Mouse (Mus musculus): ENCODE measurements around the gene Ier2. TPM values are rescaled to one million over a fixed set of nuclear protein-coding genes. Genes with fewer than 3 reads are reported as not detected.
A peak's percentile ranks its signal among the peaks of the same experiment; 100 is the strongest.

Ier2 gene
- polyA plus RNA-seq, 1 experiment from 2014 or later: 80.6 TPM

- Histone ChIP-seq H3K9me3 (no peaks in the 10 kb centered on the region), H3K4me1 (peaks cover 18% of the 10 kb centered on the region), H3K4me3 (no peak overlapping the region), H3K27ac (no peak overlapping the region), H3K4me2 (no peak overlapping the region), H3K9ac (no peak overlapping the region), H3K27me3 (no peaks in the 10 kb centered on the region), H3K36me3 (no peaks in the 10 kb centered on the region)
- no peak for ATAC-seq (ENCODE audit: insufficient number of reproducible peaks, low FRiP score, low TSS enrichment, low read depth)
- 100% methylated on average over 1 of the region's 1 CpGs for WGBS
Measured at GRCm38 (mm10) chr8:84641578-84642361, 20.9 kb downstream of the Ier2 start.

DNA sequence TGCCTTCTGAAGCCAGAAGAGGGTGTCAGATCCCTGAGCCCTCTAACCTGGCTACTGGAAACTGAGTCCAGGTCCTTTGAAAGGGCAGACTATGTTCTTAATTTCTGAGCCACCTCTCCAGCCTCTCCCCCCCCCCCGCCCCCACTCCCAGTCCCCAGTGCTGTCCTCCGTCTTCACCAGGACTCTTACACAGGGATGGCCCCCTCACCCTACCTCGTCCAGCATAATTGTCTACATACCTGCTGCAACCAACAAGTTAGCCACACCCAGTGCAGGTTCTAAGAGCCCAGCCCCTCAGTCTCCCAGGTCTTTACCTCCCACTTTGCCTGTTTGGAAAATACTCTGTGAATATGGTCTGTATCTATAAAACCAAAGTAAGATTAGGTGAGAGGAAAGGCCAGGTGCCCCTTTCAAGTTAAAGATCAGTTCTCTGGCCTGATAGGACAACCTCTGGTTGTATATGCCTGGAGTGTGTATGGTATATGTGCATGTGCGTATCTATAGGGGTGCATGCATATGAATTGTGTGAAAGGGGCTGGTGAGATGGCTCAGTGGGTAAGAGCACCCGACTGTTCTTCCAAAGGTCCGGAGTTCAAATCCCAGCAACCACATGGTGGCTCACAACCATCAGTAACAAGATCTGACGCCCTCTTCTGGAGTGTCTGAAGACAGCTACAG is 21.9 kb downstream of the Ier2 start:
- peaks cover 26% of the 10 kb centered on the region for H3K4me1 ChIP-seq
- H3K27ac ChIP-seq: no peak overlapping the region; the same call in 1 of the 2 replicates
- H3K4me3 ChIP-seq: no peak overlapping the region; the same call in 1 of the 2 replicates
- H3K9ac ChIP-seq: no peak overlapping the region
- ATAC-seq (ENCODE audit: insufficient number of reproducible peaks, low FRiP score, low TSS enrichment, low read depth): no peak
- H3K9me3 ChIP-seq: no peaks in the 10 kb centered on the region
- 73% methylated on average over 6 of the region's 7 CpGs for WGBS
- H3K4me2 ChIP-seq: no peak overlapping the region
- H3K27me3 ChIP-seq: no peaks in the 10 kb centered on the region
- no peaks in the 10 kb centered on the region for H3K36me3 ChIP-seq

DNA sequence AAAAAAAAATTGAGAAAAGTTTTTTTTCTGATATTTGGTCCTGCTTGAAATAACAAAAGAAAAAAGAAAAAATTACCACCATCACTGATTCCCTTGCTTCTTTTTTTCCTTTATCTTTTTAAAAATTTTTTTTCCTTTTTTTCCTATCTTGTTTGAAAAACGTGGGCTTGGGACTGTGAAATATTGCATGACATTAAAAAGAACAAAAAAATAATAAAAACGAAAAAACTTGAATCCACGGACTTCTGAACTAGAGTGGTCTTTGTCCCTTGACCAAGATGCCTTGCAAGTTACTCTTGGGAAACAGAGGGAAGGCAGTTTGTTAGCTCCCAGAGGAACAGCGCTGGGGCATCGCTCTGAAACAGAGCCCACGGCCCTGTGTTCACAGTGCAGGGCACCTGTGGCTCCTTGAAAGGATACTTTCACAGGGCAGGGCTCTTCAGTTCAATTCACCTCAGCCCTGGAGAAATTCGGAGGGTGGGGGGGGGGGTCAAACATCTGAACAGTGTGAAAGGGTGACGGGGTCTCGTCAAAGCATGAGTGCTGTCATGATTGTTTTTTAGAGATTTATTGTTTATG is 22.6 kb downstream of the Ier2 start:
- Histone ChIP-seq H3K36me3 (no peaks in the 10 kb centered on the region), H3K27me3 (no peaks in the 10 kb centered on the region), H3K4me3 (peak overlapping the region; percentile 52), H3K9me3 (no peaks in the 10 kb centered on the region), H3K4me1 (peaks cover 32% of the 10 kb centered on the region), H3K9ac (0 out of 2 replicates have a peak overlapping the region, but pooled peaks have one; percentile 33), H3K27ac (no peak overlapping the region), H3K4me2 (peak overlapping the region; percentile 50)
- ATAC-seq (ENCODE audit: insufficient number of reproducible peaks, low FRiP score, low TSS enrichment, low read depth): no peak
- 22% methylated on average over 9 of the region's 9 CpGs for WGBS

DNA sequence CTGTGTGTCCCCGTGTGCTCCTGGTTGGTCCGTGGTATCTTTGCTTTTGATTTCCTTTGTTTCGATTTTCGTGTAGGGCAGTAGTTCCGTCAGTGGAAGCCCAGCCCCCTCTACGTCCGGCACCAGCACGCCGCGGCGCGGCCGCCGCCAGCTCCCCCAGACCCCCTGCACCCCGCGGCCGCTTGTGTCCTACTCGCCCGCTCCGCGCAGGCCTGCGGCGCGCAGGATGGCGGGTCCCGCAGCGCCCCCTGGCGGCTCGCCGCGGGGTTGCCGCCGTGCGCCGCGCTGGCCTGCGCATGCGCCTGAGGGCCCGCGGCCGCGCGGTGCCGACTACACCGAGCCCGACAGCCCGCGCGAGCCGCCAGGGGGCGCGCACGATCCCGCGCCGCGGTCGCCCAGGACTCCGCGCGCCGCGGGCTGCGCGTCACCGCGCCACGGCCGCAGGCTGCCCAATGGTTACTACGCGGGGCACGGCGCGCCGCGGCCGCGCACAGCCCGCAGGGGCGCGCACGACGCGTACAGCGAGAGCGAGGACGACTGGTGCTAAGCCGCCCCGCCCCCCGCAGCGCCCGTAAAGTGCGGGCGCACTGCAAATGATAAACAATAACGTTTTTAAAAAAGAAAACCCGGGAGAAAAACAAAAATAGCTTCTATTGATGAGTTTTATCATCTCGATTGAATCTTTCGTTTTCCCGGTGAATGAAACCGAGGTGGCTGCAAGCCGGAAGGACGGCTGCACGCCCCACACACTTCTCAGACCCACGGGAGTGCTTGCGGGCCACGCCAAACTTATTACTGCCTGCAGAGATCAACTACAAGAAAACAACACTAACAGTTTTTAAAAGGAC is 23.3 kb downstream of the Ier2 start:
- Histone ChIP-seq H3K27ac (peak overlapping the region; percentile 94), H3K36me3 (no peaks in the 10 kb centered on the region), H3K27me3 (no peaks in the 10 kb centered on the region), H3K4me3 (peak overlapping the region; percentile 52), H3K9me3 (no peaks in the 10 kb centered on the region), H3K4me2 (peak overlapping the region; percentile 81), H3K4me1 (peaks cover 40% of the 10 kb centered on the region), H3K9ac (peak overlapping the region; percentile 66)
- ATAC-seq (ENCODE audit: insufficient number of reproducible peaks, low FRiP score, low TSS enrichment, low read depth): peak; percentile 92
- WGBS: under 1% methylated on average over 98 of the region's 106 CpGs

- Histone ChIP-seq H3K36me3 (no peaks in the 10 kb centered on the region), H3K9me3 (no peaks in the 10 kb centered on the region), H3K4me2 (peak overlapping the region; percentile 81), H3K9ac (peak overlapping the region; percentile 66), H3K27ac (peak overlapping the region; percentile 94), H3K4me1 (peaks cover 42% of the 10 kb centered on the region), H3K27me3 (no peaks in the 10 kb centered on the region), H3K4me3 (peak overlapping the region; percentile 52)
- under 1% methylated on average over 42 of the region's 52 CpGs for WGBS
- peak; percentile 27; the same call in 1 of the 2 replicates for ATAC-seq (ENCODE audit: insufficient number of reproducible peaks, low FRiP score, low TSS enrichment, low read depth)
Measured at GRCm38 (mm10) chr8:84638555-84639161, 24.0 kb downstream of the Ier2 start.

GRCm38 (mm10) chr8:84637946-84638554 is 24.6 kb downstream of the Ier2 start:
- peaks cover 42% of the 10 kb centered on the region for H3K4me1 ChIP-seq
- peak overlapping the region; percentile 66 for H3K9ac ChIP-seq
- peak overlapping the region; percentile 94 for H3K27ac ChIP-seq
- H3K4me3 ChIP-seq: peak overlapping the region; percentile 52
- H3K4me2 ChIP-seq: peak overlapping the region; percentile 81
- no peaks in the 10 kb centered on the region for H3K9me3 ChIP-seq
- no peak for ATAC-seq (ENCODE audit: insufficient number of reproducible peaks, low FRiP score, low TSS enrichment, low read depth)
- WGBS: 23% methylated on average over 8 of the region's 8 CpGs
- H3K27me3 ChIP-seq: no peaks in the 10 kb centered on the region
- no peaks in the 10 kb centered on the region for H3K36me3 ChIP-seq

- Histone ChIP-seq H3K9ac (no peak overlapping the region), H3K27ac (0 out of 2 replicates have a peak overlapping the region, but pooled peaks have one; percentile 33), H3K36me3 (no peaks in the 10 kb centered on the region), H3K27me3 (no peaks in the 10 kb centered on the region), H3K4me3 (no peak overlapping the region), H3K4me2 (no peak overlapping the region), H3K4me1 (peaks cover 42% of the 10 kb centered on the region), H3K9me3 (no peaks in the 10 kb centered on the region)
- no peak for ATAC-seq (ENCODE audit: insufficient number of reproducible peaks, low FRiP score, low TSS enrichment, low read depth)
- WGBS: 78% methylated on average over 17 of the region's 17 CpGs
Measured at GRCm38 (mm10) chr8:84636051-84636691, 26.5 kb downstream of the Ier2 start.

DNA sequence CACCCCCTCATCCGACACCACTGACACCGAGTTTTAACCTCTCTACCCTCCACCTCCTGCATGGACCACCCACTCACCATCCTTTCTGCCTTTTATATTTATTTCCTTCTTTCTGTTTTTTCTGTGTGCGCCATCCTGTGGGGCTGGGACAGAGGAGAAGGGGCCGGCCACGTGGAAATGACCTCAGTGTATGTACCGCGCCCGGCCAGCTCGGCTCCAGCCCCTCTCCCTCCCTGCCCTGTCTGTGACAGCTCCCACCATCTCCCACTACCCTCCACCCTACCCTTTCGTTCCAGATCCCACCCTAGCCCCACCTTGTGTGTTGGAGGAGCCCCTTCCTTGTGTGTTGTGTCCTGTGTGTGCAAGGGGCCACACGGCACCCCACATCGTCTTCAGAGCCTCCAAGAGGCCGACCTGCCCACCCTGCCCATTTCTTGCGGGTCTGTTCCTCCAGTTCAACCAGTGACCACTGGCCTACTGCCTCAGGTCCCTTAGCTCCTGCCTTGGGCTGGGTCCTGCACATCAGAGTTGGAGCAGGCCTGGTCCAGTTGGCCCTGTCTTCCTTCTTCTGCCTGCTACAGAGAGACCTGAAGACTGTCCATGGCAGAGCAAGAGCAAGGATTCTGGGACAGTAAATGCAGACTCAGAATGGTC is 27.1 kb downstream of the Ier2 start:
- Histone ChIP-seq H3K9me3 (no peaks in the 10 kb centered on the region), H3K27me3 (no peaks in the 10 kb centered on the region), H3K9ac (no peak overlapping the region), H3K4me1 (peaks cover 42% of the 10 kb centered on the region), H3K4me2 (no peak overlapping the region), H3K27ac (0 out of 2 replicates have a peak overlapping the region, but pooled peaks have one; percentile 33), H3K4me3 (no peak overlapping the region), H3K36me3 (no peaks in the 10 kb centered on the region)
- no peak for ATAC-seq (ENCODE audit: insufficient number of reproducible peaks, low FRiP score, low TSS enrichment, low read depth)
- WGBS: 61% methylated on average over 14 of the region's 14 CpGs

DNA sequence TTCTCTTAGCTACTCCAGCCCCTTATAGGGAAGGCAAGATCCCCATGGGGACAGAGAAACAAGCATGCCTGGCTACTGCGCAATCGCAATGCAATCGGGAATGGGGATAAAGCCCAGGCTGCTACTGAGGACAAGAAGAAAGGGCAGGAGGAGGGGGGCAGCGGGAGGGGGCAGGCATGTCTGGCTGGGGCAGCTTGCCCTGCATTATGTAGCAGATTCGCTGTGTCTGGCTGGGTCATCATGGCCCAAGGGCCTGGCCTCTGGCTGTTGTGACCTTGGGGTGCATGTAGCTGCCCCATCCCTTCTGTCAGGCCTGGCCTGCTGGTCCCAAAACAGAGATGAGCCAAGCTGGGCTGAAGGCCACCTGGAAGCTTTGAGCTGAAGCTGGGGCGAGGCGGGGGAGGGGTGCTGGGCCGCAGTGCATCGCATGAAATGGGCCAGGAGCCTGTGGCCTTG is 27.8 kb downstream of the Ier2 start:
- H3K36me3 ChIP-seq: no peaks in the 10 kb centered on the region

More for the DNA sequence above, 27.8 kb downstream of the Ier2 start:
- WGBS: 44% methylated on average over 9 of the region's 9 CpGs
- Histone ChIP-seq H3K27me3 (no peaks in the 10 kb centered on the region), H3K4me1 (peaks cover 37% of the 10 kb centered on the region), H3K9ac (0 out of 2 replicates have a peak overlapping the region, but pooled peaks have one; percentile 14), H3K27ac (no peak overlapping the region), H3K4me2 (no peak overlapping the region), H3K9me3 (no peaks in the 10 kb centered on the region), H3K4me3 (no peak overlapping the region)
- no peak for ATAC-seq (ENCODE audit: insufficient number of reproducible peaks, low FRiP score, low TSS enrichment, low read depth)
